Mouse (Mus musculus) gastrocnemius, postnatal 4 days (tissue): ENCODE data around the gene Itgb2. TPM values are rescaled to one million over a fixed set of nuclear protein-coding genes. Genes with fewer than 3 reads are reported as not detected.

Experiments
- DNase-seq, 2 experiments: peaks; one replicate each; pipeline ENCODE4 v3.0.0; 2021 to 2022; ENCODE audit warnings: low spot score in 2 of 2, mixed read lengths in 2 of 2
- total RNA-seq, 2 experiments: library from RNA; stranded (reverse); gene quantifications; 2 replicates each; pipeline ENCODE4 v1.2.3; 2021

Itgb2 gene
- total RNA-seq, 2 experiments from 2014 or later, result 2.9 to 3.9 TPM

GRCm38 (mm10) chr10:77515385-77516348, 14.4 kb upstream of the Itgb2 start, which contains the start of gene Fam207a:
Gene Fam207a (minus strand): TSS chr10:77515785.
- DNase-seq, result peak; percentile 92 to 95

DNA sequence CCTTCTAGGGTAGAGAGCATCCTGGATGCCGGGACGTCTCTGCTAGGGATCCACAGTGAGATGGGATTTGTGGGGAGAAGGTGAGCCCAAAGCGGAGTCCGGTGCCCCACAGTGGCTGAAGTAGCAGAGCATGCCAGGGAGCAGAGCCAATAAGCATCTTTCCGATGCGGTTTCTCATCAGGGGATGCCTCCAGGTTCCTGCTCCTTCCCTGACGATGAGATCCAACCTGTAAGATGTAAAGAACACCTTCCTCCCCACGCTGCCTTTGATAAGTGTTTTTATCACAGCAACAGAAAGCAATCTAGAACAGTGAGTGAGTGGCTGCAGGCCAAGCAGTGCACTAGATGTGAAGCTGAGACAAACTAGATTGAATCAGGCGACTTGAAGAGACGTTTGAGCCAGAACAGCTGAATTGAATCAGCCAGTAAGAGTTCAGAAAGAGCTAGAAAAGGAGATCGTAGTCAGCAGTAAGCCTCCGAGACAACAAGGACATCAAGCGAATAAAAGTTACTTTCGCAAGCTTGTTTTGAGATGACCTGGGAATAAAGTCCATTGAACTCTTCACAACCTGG, 13.6 kb upstream of the Itgb2 start:
- DNase-seq, result no peak

DNA sequence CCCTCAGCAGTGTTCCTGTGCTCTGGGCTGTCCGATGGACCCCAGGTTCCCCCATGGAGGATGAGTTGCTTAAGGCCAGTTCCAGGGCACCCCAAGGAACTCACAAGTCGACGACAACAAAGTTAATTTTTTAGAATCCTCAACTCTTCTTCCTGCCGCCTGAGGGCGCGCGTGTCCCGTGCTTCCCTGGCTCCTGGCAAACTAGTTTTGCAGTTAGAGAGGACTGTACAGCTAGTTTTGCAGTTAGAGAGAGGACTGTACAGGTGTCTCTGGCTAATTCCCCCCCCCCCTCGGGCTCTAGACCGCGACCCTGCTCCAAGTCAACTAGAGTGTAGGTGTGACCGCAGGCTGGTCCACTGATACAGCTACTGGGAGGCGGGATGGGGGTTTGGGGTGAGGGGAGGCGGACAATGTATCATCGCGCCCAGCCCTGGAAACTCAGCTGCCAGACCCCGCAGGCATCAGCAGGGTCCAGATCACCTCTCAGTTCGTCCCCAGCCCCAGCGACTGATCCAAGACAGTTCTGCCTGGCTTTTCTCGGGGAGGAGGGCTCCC, 12.9 kb upstream of the Itgb2 start:
- peak; percentile 49 to 74 for DNase-seq

GRCm38 (mm10) chr10:77517801-77518200, 12.3 kb upstream of the Itgb2 start:
- DNase-seq, result no peak

- no peak for DNase-seq
Measured at GRCm38 (mm10) chr10:77519191-77519590, 10.9 kb upstream of the Itgb2 start.

DNA sequence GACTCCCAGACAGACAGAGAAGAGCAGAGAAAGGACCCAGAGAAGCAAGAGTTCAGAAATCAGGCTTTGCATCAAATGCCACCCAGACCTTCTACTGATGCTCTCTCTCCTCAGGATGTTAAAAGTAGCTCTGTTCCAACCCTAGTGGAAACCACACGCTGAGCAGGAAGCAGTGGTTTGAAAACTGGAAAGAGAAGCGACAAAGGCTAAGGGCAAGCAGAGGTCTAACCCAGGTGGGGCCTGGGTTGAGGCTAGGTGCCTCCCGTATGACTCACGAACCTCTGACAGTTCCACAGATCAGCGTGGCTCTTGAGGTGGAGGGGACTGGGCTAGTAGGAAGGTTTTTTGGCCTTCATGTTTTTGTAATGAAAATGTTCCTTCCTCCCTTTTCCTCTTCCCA, 9.6 kb upstream of the Itgb2 start:
- no peak for DNase-seq

DNA sequence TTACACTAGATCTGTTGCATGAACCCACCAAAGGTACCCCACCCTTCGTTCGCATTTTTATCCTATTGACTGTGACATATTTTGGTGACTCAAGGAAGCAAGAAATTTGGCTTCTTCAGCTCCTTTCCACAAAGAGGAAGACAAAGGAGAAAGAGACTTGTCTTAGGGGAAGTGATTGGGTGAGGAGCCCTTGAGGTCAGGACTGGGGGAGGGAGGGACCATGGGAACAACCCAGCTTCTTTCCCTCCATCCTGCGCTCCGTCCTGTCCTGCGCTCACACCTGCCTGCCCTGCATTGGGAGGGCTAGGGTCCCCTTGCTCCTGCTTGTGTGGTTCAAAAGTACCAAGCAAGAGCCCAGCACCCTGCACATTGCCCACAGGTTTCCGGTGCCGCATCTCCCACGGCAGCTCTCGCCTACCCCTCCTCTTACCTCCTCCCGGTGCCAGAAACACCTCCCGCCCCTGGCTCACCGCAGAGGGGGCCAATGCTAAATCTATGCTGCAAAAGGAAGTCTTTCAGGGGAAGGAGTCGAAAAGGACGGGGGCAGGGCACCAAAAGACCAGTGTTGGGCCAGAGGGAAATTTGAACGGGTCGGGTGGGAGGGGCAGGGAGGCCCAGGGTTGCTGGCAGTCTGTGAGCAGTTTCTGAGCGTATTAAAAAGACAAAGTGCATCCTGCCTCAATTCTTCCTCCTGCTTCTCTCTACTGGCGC, 7.9 kb upstream of the Itgb2 start:
- no peak for DNase-seq

DNA sequence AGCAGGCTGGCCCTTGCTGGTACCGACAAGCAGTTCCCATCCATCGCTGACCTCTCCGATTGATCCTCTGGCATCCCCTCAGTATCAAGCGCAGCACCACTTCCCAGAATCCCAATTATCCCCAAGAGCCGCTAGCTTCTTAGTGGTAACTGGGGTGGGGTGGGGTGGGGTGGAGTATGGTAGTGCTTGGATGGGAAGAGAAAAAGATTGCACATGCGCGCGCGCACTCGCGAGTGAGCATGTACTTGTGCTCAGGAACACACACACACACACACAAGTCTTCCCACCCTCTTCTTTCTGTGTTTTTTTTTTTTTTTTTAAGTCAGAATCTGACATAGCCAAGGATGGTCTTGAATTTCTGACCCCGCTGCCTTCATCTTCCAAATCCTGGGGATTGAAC, 7.3 kb upstream of the Itgb2 start:
- DNase-seq, result no peak

DNA sequence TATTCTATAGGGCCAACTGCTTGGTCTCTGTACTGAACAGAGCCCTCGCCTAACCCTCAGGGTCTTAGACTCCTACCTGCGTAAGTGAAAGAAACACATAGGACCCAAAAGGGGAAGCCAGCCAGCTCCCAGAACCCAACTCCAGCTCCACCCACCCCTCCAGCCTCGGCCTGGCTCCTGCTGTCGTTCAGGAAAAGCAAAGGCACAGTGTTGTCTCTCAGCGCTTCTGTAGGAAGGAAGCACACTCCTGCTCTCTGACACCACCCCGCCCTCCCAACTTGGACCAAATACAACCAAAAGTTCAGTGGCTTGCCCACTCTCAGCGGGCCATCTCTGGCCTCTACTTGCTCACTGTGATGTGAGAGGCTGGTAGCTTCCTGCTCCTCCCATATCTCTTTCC, 6.7 kb upstream of the Itgb2 start:
- DNase-seq, result no peak

- no peak for DNase-seq
Measured at GRCm38 (mm10) chr10:77526488-77526887, 3.6 kb upstream of the Itgb2 start.

GRCm38 (mm10) chr10:77528634-77529033, 1.4 kb upstream of the Itgb2 start:
- no peak for DNase-seq

DNA sequence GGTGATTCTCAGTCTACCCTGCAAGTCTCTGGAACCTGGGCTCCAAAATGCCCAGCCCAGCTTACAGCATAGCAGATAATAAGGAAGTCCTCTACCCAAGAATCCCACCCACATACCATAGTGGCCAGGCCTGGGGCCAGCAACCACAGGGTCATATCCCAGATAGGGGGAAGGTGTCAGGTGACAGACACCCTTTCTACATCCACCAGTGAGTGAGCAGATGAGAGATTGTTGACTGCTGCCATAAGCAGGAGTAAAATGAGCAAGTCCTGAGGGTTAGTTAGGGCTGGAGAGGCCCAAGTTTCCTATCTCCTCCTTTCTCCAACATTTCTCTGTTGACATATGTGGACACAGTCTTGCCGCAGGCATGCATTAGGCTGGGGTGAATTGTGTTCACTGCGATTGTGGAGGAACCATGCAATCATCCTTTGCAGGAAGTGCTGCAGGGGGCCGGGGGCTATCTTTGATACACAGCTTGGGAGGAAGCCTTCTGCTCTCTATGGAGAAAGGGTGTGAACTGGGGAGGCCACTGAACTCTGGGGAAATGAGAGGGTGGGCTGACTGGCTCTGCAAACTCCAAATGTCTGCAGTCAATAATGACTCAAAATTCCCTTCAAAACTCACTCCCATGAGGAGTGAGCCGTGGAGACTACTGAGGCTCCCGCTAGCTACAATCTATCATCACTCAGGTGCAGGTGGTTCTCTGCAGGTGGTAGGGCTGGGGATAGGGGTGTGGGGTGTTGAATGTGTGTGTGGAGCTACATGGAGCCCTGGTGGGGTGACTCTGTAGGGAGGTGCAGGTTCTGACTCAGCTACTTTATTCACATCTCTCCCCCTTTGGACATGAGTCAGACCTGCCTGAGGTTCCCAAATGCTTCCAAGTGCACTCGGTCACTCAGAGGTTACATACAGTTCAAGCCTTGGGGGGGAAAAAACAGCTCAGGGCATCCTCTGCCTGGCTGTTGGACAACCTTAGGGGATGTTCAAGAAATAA, 1.3 kb downstream of the Itgb2 start:
- DNase-seq, result no peak

DNA sequence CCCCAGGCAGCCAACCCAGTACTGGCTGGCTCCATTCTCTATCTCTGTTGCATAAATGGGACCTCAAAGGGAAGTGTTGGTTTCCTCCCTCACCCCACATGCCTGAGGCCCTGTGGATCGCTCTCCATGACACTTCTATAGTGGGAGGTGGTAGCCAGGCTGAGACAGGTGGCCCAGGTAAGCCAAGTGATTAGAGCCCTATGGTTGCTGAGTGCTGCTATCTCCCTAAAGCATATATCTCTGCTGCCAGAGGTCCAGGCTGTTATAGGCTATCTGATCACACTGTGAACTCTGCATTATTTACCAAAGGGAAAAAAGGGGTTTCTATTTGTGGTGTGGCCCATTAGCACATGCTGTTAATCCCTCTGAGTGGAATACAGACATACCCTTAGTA, 2.0 kb downstream of the Itgb2 start:
- DNase-seq, result no peak

- no peak for DNase-seq
Measured at GRCm38 (mm10) chr10:77536727-77537126, 6.7 kb downstream of the Itgb2 start.

- DNase-seq, result no peak
Measured at GRCm38 (mm10) chr10:77537215-77538209, 7.5 kb downstream of the Itgb2 start.

- no peak for DNase-seq
Measured at GRCm38 (mm10) chr10:77539320-77539945, 9.4 kb downstream of the Itgb2 start.

- DNase-seq, result no peak
Measured at GRCm38 (mm10) chr10:77540576-77541102, 10.6 kb downstream of the Itgb2 start.
